Mouse (Mus musculus) left cerebral cortex, adult 9 months (tissue): ENCODE measurements at regions not wholly inside any gene's neighbourhood (a gene's known extent, or its start where the extent isn't known, plus 50 kb on each side); places are given as distances from the start of the nearest gene placed in this dataset.
A peak's percentile ranks its signal among the peaks of the same experiment; 100 is the strongest.

Experiments used
- DNase-seq, 2 experiments: peaks; one replicate each; pipeline ENCODE4 v3.0.0; 2022; ENCODE audit warnings: low spot score in 2 of 2

DNA sequence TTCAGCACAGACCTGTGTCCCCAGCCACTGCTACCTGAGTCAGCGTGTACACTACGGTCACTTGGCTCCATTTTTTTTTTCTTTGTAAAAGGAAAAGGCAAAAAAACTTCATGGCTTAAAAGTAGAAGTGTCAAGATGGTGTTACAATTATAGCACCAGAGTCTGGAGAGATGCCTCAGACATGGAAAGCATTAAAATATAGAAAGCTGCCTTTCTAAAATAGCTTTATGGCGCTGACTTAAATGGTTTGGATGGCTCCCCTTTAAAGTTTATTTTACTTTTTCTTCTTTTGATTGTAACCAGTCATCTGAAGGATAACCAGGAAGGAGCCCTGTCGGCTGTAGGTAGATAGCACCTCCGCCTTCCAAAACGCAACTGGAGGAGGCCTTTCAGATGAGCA is 79.0 kb upstream of the Jade1 start:
- peak; percentile 2 to 15 for DNase-seq

DNA sequence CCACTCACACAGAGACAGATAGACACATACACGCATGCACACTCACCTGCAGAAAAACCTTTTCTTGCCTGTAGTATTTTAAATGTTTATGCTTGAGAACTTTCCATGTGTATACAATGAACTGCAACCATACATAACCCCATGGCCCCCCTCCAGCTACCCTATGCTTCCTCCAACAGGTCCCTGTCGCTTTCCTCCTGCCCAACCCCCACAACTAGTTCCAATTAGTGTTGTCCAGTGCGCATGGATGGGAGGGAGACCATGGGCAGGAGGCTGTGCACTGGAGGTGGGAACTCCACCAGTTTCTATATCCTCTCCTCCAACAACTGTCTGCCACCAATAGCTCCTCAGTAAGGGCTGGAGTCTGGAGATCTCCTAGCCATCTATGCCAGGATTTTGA is 82.9 kb upstream of the Jade1 start:
- DNase-seq: no peak

DNA sequence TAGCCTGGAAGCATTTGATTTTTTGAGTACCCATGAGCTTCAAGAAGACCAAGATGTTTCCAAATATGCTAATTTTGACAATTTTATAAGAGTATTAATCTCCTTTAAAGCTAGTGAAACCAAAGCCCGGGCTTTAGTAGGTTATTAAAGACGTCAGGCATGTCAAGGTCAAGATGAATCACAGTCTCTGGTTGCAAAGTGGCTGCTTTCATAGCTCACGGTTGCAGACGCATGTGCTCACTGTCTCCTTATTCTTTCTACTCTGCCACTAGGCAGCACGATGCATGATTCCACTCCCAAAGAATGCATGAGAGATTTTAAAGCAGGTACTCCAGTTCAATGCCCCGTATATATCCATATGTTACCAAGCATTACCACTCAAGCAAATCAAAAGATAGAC is 86.4 kb upstream of the Jade1 start:
- no peak for DNase-seq

DNA sequence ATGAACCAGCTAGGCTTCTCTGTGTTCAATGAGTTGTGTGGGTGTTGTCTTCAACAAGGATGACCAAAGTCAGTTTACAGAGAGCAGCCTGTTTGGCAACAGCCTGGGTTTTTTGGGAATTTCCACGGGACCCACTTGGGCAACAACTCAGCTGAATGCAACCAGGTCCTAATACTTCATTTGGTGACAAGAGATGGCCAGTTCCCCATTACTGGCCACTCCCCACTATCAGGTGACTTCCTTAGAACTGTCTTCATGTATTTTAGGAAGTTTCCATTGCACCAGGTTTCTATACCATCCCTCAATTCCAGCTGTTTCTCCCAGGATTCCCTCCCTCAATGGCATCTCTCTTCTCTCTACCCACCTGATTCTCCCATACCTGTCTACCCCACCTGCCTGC is 87.7 kb upstream of the Jade1 start:
- no peak for DNase-seq

DNA sequence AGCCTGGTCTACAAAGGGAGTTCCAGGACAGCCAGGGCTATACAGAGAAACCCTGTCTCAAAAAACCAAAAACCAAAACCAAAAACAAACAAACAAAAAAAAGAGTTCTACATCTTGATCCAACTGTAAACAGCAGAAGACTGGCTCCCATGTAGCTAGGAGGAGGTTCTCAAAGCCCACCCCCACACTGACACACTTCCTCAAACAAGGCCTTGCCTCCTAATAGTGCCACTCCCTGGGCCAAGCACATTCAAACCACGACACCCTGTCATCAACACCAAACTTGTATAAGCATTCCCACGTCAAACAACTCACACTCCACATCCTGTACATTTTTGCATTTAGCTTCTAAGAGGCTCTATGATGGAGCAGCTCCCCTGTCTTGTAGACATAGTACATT is 89.6 kb upstream of the Jade1 start:
- no peak for DNase-seq

DNA sequence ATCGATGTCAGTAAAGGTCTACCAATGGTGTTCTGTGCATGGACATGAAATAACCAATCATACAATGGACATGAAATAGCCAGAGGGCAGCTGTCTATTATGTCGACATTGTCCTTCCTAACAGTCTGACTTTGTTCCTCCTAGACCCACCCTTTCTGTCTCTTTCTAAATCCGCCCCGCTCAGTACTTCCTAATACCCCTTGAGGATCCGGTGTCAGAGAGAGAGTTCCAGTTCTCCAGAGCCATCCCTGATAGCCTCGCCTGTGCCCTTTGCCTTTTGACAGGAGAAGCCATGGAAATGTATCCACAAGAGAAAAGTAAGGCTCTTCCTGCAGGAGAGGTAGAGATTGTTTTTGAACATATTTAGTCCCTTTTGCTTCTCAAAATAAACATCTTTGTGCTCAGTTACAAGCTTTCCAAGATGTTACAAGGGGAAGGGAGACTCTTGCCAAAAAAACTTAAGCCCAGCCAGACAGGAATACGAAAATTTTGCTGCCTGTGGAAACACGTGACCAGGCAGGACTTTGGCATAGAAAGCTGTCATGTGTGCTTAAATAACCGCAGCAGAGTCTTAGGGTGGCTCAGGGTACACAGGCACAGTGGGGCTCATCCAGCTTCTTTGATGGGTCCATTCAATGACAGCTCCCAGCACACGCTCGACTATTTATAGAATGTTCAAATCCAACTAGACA is 92.4 kb upstream of the Jade1 start:
- DNase-seq: peak in 1 of 2 experiments; percentile 7

DNA sequence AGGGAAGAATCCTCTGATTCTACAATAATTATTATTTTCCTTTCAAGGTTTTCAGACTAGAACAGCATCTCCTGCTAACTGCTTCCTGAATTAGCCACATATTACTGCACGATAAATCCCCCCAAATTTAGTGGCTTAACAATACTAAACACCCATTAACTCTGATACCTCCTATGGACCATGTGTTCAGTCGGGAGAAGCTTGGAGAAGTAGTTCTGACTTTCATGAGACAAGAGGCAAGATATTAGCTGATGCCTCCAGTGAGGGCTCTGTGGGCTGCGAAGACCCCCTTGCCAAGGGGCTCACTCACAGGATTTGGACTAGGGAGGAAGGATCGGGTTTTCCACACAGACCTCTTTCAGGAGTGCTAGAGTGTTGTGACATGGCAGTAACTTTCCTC is 95.4 kb upstream of the Jade1 start:
- DNase-seq: no peak

DNA sequence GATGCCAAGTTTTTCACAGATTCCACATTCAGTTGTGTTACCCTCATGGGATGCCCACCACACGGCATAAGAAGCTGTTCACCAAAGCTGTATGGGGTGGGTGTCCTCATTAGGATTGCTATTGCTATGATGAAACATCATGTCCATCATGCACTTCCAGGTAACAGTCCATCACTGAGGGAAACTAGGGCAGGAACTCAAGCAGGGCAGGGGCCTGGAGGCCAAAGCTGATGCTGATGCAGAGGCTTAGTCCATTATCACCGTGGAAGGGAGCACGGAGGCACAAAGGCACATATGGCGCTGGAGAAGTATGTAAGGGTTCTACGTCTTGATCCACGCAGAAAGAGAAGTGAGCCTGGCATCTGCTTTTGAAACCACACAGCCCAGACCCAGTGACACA is 97.4 kb upstream of the Jade1 start:
- no peak for DNase-seq

DNA sequence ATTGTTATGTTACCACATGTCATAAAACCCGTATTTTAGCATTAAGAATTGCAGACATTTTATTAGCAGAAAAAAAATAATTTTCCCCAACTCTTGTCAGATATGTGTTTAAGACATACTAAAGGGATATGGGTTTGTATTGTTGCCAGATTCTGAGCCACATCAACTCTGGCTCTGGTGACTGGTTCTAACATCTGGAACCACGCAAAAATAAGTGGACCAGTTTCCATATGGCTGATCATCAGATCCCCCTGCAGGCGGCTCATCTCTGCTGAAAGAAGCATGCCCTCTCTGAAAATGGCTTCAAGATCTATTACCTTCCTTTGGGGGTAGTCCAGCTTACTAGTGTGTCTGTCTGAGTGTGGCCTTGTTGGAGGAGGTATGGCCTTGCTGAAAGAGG is 102.0 kb upstream of the Jade1 start:
- DNase-seq: no peak

DNA sequence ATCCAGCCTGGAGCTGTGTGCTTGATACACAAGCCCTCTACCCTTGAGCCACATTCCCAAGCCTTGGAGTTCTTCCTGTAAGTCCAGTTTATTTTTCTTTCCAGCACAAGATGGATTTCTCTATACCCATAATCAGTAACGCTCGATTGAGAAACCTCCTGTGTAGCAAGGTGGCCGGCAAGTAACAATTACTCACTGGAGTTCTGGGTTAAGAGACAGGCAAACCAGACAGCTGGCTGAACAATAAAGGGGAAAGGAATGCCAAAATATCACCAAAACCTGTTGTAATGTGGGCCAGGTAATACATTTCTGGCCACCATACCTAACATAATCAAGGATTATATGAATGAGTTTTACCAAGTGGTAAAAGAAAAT is 102.8 kb upstream of the Jade1 start:
- DNase-seq: no peak

DNA sequence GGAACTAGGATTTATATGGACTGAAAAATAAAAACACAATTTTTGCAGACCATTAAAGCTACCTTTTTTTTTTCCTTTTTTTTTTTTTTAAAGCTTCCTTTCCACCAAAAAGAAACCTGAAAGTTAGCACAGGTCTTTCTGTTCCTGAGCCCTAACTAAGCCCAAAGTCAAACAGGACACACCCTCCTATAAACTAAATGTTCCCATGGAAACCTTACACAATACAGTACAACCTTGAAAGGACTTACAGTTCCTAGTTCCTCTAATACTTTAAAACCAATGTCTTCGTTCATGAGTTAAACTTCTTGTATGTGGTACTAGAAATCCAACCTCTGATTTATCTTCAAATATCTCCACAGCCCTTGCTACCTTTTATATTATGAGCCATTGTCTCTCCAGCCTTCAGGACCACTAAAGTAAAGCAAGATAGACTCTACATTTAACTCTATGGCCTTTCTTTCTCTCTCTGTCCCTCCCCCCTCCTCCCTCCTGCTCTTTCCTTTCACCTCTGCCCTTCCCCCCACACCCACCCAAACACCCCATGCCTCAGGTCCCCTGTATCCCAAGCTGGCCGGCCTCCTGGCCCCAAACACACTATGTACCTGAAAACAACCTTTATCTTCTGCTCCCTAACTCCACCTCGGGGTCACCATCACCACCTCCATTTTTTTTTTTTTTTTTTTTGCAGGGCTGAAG is 103.4 kb upstream of the Jade1 start:
- DNase-seq: no peak

DNA sequence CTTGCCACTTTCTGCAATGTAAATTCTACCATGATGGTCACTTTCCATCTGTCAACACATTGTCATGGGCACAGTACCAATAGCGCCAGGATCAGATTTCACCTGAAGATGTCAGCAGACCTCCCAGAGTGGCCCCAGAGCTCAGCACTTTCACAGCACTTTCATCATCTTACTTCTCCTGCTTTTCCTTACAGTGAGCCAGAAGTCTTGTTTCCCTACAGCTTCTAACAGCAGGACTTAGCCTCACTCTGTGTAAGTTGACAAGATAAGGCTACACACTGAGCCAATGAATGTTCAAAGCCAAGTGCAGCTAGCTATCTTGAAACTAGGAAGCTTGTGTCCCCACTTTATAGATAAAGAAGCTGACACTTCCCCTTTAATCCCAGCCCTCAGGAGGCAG is 104.8 kb upstream of the Jade1 start:
- DNase-seq: no peak

DNA sequence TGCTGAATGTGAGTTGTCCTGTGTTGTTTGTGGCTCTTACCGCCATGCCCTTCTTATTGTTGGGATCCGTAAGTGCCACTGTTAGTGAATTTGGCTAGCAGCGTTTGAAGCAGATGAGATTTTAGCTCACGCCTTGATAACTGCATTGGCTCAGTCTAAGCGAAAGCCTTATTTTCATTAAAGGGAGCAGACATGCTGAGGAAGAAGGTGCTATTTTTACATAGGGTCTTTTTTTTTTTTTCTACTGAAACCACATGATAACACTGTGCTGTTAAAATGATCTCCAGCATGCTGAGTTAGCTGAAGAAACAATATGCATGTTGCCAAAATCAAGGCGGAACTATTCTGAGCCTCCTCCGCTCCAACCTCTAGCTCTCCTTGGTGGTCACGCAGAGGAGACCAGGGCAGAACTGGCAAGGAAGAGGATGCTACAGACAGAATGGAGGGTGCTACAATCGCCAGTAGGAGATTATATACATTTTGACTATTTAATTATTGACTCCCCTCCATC is 111.2 kb upstream of the Jade1 start:
- DNase-seq: no peak

DNA sequence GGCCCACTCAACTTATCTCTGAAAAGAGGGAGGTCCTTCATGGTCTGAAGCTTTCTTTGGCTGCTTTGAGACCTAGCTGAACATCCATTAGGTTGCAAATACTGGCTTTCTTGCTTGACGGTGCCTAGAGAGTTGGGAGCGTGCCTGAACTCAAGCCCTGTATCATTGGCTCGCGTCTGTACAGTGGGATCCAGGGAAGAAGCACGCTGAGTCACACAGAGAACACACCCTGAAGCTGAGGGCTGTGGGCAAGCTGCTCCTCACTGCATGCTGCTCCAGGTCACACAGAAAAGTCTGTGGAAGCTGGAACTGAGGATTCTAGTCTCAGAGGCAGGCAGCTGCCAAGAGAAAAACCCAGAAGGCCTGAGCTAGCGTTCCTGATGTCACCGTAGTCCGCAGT is 119.3 kb upstream of the Jade1 start:
- no peak for DNase-seq

DNA sequence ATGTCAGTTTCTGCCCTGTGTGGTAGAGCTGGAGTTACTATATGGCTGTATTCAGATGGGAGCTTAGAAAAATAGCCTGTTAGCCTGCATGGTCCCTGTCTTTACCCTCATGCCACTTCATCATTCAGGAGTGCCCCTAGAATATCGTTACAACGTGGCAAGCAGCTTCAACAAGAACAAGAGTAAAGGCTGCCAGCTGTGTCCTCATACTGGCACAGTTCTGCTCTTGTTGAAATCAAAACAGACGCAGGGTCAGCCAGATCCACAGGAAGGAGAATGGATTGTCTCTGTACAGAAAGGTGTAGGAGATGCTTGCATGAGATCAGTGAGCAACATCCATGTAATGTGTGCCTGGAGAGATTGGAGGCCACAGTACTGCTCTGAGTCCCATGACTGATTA is 122.4 kb upstream of the Jade1 start:
- DNase-seq: no peak

DNA sequence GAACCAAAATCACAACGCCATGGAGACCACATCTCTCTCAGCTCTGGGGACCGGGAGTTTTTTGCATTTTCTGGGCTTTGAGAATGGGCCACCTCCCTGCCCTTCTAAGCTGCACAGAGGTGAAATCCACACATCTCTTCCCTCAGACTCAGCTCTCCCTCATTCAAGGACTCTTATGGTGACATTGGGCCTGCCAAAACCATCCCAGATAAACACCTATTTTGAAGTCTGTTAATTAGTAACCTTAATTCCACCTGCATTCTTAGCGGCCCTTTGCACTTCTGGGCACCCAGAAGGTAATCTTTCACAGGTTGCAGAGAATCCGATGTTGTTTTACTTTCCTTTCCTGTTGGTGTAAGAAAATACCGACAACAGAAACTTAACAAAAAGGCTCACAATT is 123.2 kb upstream of the Jade1 start:
- DNase-seq: no peak

DNA sequence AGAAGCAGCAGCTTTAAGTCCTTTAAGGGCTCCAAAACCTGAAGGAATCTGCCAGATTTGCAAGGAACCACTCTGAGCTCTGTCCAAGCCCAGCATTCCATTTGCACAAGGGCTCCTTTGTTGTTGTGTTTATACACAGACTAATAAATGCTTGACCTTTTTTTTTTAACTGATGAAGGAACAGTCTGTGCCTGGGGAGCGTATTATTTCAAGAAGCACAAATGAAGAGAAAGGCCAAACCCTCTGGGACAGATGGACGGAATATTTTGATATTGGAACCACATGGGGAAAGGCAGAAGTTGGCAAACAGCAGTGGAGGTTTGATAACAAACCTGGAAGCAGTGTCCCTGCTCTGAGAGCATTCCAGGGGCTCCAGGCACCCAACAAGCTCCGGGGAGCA is 125.3 kb upstream of the Jade1 start:
- DNase-seq: no peak

DNA sequence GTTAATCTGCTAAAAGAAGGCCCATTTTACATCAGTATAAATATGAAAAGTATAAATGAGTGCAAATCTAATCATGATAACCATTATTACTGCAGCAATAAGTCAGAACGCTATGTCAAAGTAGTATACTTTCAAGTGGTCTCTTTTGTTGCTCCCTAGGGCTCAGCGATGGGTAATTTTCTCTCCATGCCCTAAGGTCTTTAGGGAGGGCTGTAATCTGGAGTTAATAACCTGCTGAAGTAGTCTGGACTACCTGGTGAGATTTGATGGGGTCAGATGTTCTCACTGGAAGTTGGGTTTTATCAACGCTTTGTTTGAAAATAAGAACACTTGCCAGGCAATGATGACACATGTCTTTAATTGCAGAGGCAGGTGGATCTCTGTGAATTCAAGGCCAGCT is 128.6 kb upstream of the Jade1 start:
- no peak for DNase-seq

DNA sequence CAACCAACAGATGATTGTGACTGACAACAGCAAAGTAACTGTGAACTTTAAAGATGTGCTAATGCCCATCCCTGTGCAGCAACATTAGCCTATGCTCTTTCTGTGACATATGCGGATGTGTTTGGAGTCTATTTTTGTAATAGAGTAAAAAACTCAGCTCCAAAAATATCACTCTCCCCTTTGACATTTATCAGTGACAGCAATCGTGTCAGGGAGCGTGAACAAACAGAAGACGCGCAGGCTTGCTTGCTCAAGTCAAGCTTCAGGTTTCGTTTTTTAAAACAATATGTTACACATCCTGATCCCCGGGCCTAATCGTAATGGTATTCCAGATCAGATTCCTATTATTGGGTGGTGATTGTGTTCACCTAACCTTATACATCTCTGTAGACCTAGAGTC is 129.7 kb upstream of the Jade1 start:
- DNase-seq: no peak

DNA sequence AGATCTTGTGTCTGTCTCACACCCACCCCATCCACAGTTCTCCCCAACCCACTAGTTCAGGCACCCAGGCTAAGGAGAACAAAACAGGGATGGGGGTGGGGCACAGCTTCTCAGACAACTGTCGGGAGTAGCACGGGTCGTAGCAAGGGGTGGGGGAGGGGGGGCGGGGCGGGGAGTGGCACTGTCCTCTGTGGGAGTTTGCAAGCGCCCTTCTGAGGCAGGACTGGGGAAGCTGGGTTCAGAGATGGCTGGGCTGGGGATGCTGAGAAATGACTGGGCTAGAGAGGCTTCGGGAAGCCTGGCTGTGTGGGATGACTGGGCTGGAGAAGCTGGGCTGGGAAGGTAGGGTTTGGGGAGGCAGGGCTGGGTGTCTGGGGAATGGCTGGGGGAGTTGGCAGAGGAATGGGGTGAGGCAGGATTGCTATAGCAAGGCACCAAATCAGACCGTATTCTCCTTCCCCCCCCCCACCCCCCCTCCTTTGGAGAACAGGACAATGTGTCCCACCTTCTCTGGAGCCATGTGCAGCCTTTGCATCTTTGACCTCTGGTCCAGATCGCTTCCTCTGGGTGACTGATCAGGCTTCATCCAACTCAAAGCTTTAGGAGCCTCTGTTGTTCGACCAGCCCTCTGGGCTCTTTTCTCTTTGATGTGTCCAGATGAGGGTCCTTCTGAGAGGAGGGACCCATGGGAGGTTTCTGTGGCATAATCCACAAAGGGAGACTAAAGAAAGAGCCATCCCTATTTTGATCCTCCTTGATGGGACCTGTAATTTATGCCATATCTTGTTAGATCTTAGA is 131.2 kb upstream of the Jade1 start:
- no peak for DNase-seq

DNA sequence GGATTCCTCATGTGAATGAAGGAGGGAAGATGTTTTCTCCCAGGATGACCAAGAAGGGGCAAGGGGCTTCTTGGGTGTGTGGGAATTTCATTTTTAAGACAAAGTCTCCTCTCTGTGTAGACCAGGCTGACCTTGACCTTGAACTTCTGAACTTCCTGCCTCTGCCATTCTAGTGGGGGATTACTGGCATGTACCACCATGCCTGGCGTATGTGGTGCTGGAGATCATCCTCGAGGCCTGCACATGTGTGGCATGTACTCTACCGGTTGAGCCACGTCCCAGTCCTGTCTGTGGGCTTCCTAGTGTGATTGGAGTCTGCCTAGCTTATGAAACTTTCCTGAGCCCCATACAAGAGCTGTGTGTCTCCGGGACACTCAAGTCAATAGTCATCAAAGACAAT is 131.9 kb upstream of the Jade1 start:
- no peak for DNase-seq

DNA sequence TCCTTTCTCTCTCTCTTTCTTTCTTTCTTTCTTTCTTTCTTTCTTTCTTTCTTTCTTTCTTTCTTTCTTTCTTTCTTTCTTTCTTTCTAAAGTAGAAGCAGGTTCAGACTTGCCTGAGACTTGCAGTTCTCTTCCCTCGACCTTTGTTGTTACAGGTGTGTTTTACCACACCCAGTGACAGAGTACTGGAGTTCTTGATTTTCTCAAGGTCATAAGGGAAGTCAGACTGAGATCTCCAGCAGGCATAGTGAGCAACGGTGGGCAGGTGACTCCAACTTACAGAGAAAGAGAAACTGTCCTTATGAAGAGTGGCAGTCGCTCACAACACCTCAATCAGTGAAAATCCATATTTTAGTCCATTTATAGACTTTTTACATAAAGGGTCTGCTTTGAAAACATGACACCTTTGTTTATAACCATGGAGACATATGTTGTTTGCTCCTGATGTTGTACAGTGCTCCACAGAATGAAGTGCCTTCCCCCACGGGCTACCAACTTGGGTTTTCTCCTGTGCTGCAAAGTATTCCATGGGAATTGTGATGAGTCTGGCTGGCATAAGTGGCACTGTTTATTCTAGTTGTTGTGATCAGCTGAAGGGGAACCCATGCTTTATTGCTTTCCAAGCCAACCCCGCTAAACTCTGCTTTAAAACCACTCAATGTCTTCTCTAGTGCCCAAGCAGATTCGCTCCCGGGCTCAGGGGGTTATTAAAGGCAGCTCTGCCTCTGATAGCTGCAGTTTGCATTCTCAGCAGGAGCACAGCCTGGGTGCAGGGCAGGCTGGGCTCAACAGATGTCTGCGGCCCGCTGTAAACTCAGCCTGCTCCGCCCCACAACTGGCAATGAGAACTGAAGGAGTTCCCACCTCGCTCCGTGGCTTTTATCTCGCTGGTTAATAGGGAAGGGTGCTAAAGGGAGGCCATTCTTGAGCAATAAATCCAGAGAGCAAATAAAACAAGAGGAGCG is 132.6 kb upstream of the Jade1 start:
- no peak for DNase-seq
